ENCODE assay signal across 27 mouse cellular contexts in the genomic region with DNA sequence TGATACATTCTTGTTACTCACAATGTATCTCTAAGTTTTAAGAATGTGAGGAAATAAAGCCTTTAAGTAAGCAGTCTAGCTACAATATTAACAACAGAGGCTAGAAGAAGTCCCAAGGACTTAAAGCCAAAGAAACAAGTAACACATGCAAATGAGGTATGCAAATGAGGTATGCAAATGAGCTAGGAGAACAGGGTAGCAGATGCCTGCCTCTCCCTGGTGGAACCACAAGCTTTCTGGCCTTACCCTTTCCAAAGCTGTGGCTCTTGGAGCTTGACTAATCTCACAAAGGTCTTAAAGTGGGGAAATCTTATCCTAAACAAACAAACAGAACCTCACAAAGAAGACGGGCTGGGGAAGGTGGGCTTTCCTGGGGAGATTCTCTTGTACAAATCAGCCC.
A peak's percentile ranks its signal among the peaks of the same experiment; 100 is the strongest.
DNase-seq lines count a peak whose midpoint lies in the region; ATAC-seq lines count a peak whose summit lies in the region.
"Had no signal": no experiment of that assay in that cellular context is flagged by ENCODE, and none has a peak within 500 bp of the region (broad histone marks: within the 10 kb centered on the region; RNA-seq: fewer than 3 reads in every experiment).

No protein-coding gene starts in this region.

- H3K27me3 ChIP-seq in forebrain, embryonic 13.5 days = no peaks in the 10 kb centered on the region
- no peaks in the 10 kb centered on the region for H3K27me3 ChIP-seq in forebrain, embryonic 12.5 days
- 0 out of 2 replicates have a peak, but pooled peaks cover 8% of the 10 kb centered on the region for H3K27me3 ChIP-seq in heart, embryonic 12.5 days (replicated peaks)
- no peaks in the 10 kb centered on the region; the same call in 1 of the 2 replicates for H3K27me3 ChIP-seq in midbrain, embryonic 12.5 days
- H3K27me3 ChIP-seq in midbrain, embryonic 10.5 days (ENCODE audit: low read depth, poor library complexity, severe bottlenecking) = no peaks in the 10 kb centered on the region
- H3K27me3 ChIP-seq: liver, embryonic 15.5 days had no signal

- intact Hi-C loops in heart, postnatal 14 days (cut with DNase I) = no loop called here

- no peak overlapping the region for H3K4me3 ChIP-seq in forebrain, embryonic 13.5 days
- H3K4me3 ChIP-seq in forebrain, embryonic 12.5 days (replicated peaks) = no peak overlapping the region
- H3K4me3 ChIP-seq in heart, embryonic 12.5 days = no peak overlapping the region
- H3K4me3 ChIP-seq in midbrain, embryonic 12.5 days = no peak overlapping the region
- H3K4me3 ChIP-seq in midbrain, embryonic 10.5 days = no peak overlapping the region
- H3K4me3 ChIP-seq: heart, embryonic 15.5 days; limb, embryonic 12.5 days; liver, embryonic 15.5 days had no signal

- DNase-seq in heart, adult 11 months = peak; percentile 9
- no peak for DNase-seq in midbrain, embryonic 10.5 days (ENCODE audit: low spot score)
- peak; percentile 17 for DNase-seq in brain, adult 2 months (ENCODE audit: low read depth, low spot score)
- DNase-seq in heart, postnatal 14 days = no peak
- DNase-seq: adrenal gland, postnatal 25 days; cerebellum, adult 2 months; cerebellum, postnatal 36 days; gastrocnemius, postnatal 10 days; heart, postnatal 36 days; kidney, adult 9 months; kidney, postnatal 14 days; layer of hippocampus, adult 9-11 months; lung, embryonic 14.5 days; lung, postnatal 14 days; right cerebral cortex, postnatal 25 days; spleen, adult 18-20 months; thymus, adult 2 months; thymus, postnatal 36 days had no signal

- H3K4me2 ChIP-seq in forebrain, embryonic 13.5 days = no peak overlapping the region
- H3K4me2 ChIP-seq in forebrain, embryonic 12.5 days = no peak overlapping the region
- H3K4me2 ChIP-seq in heart, embryonic 12.5 days = no peak overlapping the region
- H3K4me2 ChIP-seq in midbrain, embryonic 12.5 days (replicated peaks) = no peak overlapping the region
- H3K4me2 ChIP-seq: heart, embryonic 15.5 days; limb, embryonic 12.5 days; liver, embryonic 15.5 days; lung, embryonic 14.5 days had no signal

- WGBS in forebrain, embryonic 13.5 days = 17% methylated on average over 1 of the region's 1 CpGs
- WGBS in forebrain, embryonic 12.5 days = 39% methylated on average over 1 of the region's 1 CpGs
- WGBS in heart, embryonic 12.5 days = 5% methylated on average over 1 of the region's 1 CpGs
- 3% methylated on average over 1 of the region's 1 CpGs for WGBS in midbrain, embryonic 12.5 days
- 20% methylated on average over 1 of the region's 1 CpGs for WGBS in midbrain, embryonic 10.5 days

- H3K27ac ChIP-seq in forebrain, embryonic 13.5 days = no peak overlapping the region
- no peak overlapping the region for H3K27ac ChIP-seq in forebrain, embryonic 12.5 days
- H3K27ac ChIP-seq in heart, embryonic 12.5 days (ENCODE audit: poor library complexity, severe bottlenecking) = no peak overlapping the region
- no peak overlapping the region for H3K27ac ChIP-seq in midbrain, embryonic 12.5 days (replicated peaks)
- H3K27ac ChIP-seq in midbrain, embryonic 10.5 days (replicated peaks) = no peak overlapping the region
- H3K27ac ChIP-seq: heart, embryonic 15.5 days; limb, embryonic 12.5 days; liver, embryonic 15.5 days; stomach, postnatal 0 days had no signal

- no peaks in the 10 kb centered on the region for H3K4me1 ChIP-seq in forebrain, embryonic 13.5 days
- H3K4me1 ChIP-seq in forebrain, embryonic 12.5 days = no peaks in the 10 kb centered on the region
- no peaks in the 10 kb centered on the region for H3K4me1 ChIP-seq in heart, embryonic 12.5 days (replicated peaks)
- peaks cover 9% of the 10 kb centered on the region; the same call in 1 of the 2 replicates for H3K4me1 ChIP-seq in midbrain, embryonic 12.5 days
- peaks cover 5% of the 10 kb centered on the region; the same call in 1 of the 2 replicates for H3K4me1 ChIP-seq in midbrain, embryonic 10.5 days
- H3K4me1 ChIP-seq: heart, embryonic 15.5 days; liver, embryonic 15.5 days had no signal

- H3K36me3 ChIP-seq in forebrain, embryonic 13.5 days (ENCODE audit: poor library complexity, severe bottlenecking) = no peaks in the 10 kb centered on the region
- H3K36me3 ChIP-seq in forebrain, embryonic 12.5 days (replicated peaks) = no peaks in the 10 kb centered on the region
- H3K36me3 ChIP-seq in heart, embryonic 12.5 days = no peaks in the 10 kb centered on the region
- no peaks in the 10 kb centered on the region for H3K36me3 ChIP-seq in midbrain, embryonic 12.5 days
- H3K36me3 ChIP-seq in midbrain, embryonic 10.5 days = no peaks in the 10 kb centered on the region
- H3K36me3 ChIP-seq: heart, embryonic 15.5 days; limb, embryonic 12.5 days; liver, embryonic 15.5 days had no signal

- H3K9ac ChIP-seq in forebrain, embryonic 13.5 days = no peak overlapping the region
- no peak overlapping the region for H3K9ac ChIP-seq in forebrain, embryonic 12.5 days
- no peak overlapping the region for H3K9ac ChIP-seq in heart, embryonic 12.5 days
- H3K9ac ChIP-seq in midbrain, embryonic 12.5 days (replicated peaks) = no peak overlapping the region
- H3K9ac ChIP-seq: heart, embryonic 15.5 days; limb, embryonic 12.5 days; liver, embryonic 15.5 days; lung, embryonic 14.5 days had no signal

- no peaks in the 10 kb centered on the region for H3K9me3 ChIP-seq in forebrain, embryonic 13.5 days (replicated peaks)
- H3K9me3 ChIP-seq in forebrain, embryonic 12.5 days = no peaks in the 10 kb centered on the region
- H3K9me3 ChIP-seq in heart, embryonic 12.5 days (replicated peaks) = no peaks in the 10 kb centered on the region
- no peaks in the 10 kb centered on the region for H3K9me3 ChIP-seq in midbrain, embryonic 12.5 days
- no peaks in the 10 kb centered on the region for H3K9me3 ChIP-seq in midbrain, embryonic 10.5 days (replicated peaks)
- H3K9me3 ChIP-seq: heart, embryonic 15.5 days; limb, embryonic 12.5 days; liver, embryonic 15.5 days had no signal

- peak; percentile 72 for ATAC-seq in forebrain, embryonic 13.5 days
- no peak for ATAC-seq in forebrain, embryonic 12.5 days (ENCODE audit: low FRiP score)
- no peak for ATAC-seq in heart, embryonic 12.5 days (ENCODE audit: insufficient number of reproducible peaks, low FRiP score)
- peak; percentile 73 for ATAC-seq in midbrain, embryonic 12.5 days (ENCODE audit: low FRiP score, low read depth)
- ATAC-seq: intestine, postnatal 0 days had no signal

Comparison
In these comparisons a context has a peak if more than half of its experiments do, and no peak if none do; other contexts are left out.
1. ATAC-seq: peak in forebrain, embryonic 13.5 days (single experiment) and midbrain, embryonic 12.5 days (single experiment); none in forebrain, embryonic 12.5 days (single experiment) and heart, embryonic 12.5 days (single experiment).
2. DNase-seq: peak in heart, adult 11 months (single experiment) and brain, adult 2 months (single experiment); none in midbrain, embryonic 10.5 days (single experiment) and heart, postnatal 14 days (0 of 2).